17 mouse cellular contexts compared by ENCODE assay signal in the genomic region with DNA sequence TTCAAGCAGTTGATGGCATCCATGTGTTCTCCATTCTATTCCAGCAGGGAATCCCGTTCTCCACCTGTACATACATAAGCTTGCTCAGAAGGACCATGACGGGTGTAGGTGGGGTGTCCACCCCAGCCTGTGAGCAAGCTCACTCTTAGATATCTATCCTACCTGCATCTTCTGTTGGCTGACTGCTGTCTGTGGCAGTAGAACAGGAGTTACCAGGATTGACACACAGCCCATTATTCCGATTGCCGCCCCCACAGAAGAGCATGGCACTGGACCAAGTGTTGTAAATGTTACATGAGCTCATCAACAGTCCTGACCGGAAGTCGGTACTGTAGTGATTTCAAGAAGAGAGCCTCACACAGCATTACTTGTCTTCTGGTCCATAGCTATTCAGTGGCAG.
DNase-seq lines count a peak whose midpoint lies in the region; ATAC-seq lines count a peak whose summit lies in the region.
"Had no signal": no experiment of that assay in that cellular context is flagged by ENCODE, and none has a peak within 500 bp of the region (broad histone marks: within the 10 kb centered on the region; RNA-seq: fewer than 3 reads in every experiment).

No protein-coding gene starts in this region.

- peak; percentile 38; the same call in 1 of the 2 replicates for ATAC-seq in cerebellum, adult (ENCODE audit: insufficient number of reproducible peaks, low FRiP score, low TSS enrichment)
- ATAC-seq in inflammation-experienced regulatory T-cells, adult 6 months: no peak
- ATAC-seq: forebrain, embryonic 13.5 days had no signal

- no peak for DNase-seq in cerebellum, postnatal 14 days
- peak; percentile 26 for DNase-seq in layer of hippocampus, adult 11-12 months (ENCODE audit: low spot score)
- DNase-seq in layer of hippocampus, adult 18-20 months (ENCODE audit: low spot score in 2 of 2): no peak
- peak; percentile 26 for DNase-seq in right cerebral cortex, adult 18-20 months
- no peak for DNase-seq in right cerebral cortex, postnatal 14 days
- DNase-seq in testis, postnatal 14 days (ENCODE audit: low spot score): peak; percentile 26
- DNase-seq: adrenal gland, postnatal 36 days; cerebellum, adult 11-12 months; cerebellum, postnatal 36 days; embryo, embryonic 11 days; heart, postnatal 14 days; kidney, adult 18-20 months; kidney, postnatal 10 days; liver, embryonic 13.5 days had no signal

Comparison
In these comparisons a context has a peak if more than half of its experiments do, and no peak if none do; other contexts are left out.
1. DNase-seq: peak in layer of hippocampus, adult 11-12 months (single experiment), right cerebral cortex, adult 18-20 months (single experiment) and testis, postnatal 14 days (single experiment); none in cerebellum, postnatal 14 days (0 of 2), layer of hippocampus, adult 18-20 months (0 of 2) and right cerebral cortex, postnatal 14 days (single experiment).